In genomic region chr8:124758544-124758943, GRCm38 (mm10) we compare ENCODE assay signal across 9 mouse cellular contexts. TPM values are rescaled to one million over a fixed set of nuclear protein-coding genes. Genes with fewer than 3 reads are reported as not detected.
DNase-seq lines count a peak whose midpoint lies in the region; ATAC-seq lines count a peak whose summit lies in the region.
"Had no signal": no experiment of that assay in that cellular context is flagged by ENCODE, and none has a peak within 500 bp of the region (broad histone marks: within the 10 kb centered on the region; RNA-seq: fewer than 3 reads in every experiment).

No protein-coding gene starts in this region.

- 39% methylated on average over 3 of the region's 3 CpGs for WGBS in midbrain, embryonic 14.5 days
- WGBS in midbrain, embryonic 10.5 days = 31% methylated on average over 3 of the region's 3 CpGs
- WGBS in heart, embryonic 11.5 days (ENCODE audit: insufficient replicate concordance) = 48% methylated on average over 3 of the region's 3 CpGs

- no peak overlapping the region for H3K4me3 ChIP-seq in midbrain, embryonic 14.5 days (replicated peaks; ENCODE audit: low read depth, low read length)
- H3K4me3 ChIP-seq in midbrain, embryonic 10.5 days = no peak overlapping the region
- no peak overlapping the region for H3K4me3 ChIP-seq in heart, embryonic 11.5 days (ENCODE audit: low read depth, low read length)

- no peak overlapping the region for H3K4me2 ChIP-seq in midbrain, embryonic 14.5 days (ENCODE audit: low read length)
- no peak overlapping the region for H3K4me2 ChIP-seq in heart, embryonic 11.5 days

- ATAC-seq in midbrain, embryonic 14.5 days (ENCODE audit: low FRiP score, low TSS enrichment) = no peak
- ATAC-seq in heart, embryonic 11.5 days (replicated peaks; ENCODE audit: insufficient number of reproducible peaks, low FRiP score, low TSS enrichment) = no peak

- peak; percentile 73 to 76 for DNase-seq in cerebellum, postnatal 10 days
- no peak for DNase-seq in cerebellum, adult 9-11 months
- peak; percentile 42 for DNase-seq in midbrain, embryonic 14.5 days
- DNase-seq in midbrain, embryonic 10.5 days (ENCODE audit: low spot score) = no peak
- DNase-seq in induced T-regulatory cell, adult 2 months (ENCODE audit: low read depth) = peak; percentile 81
- DNase-seq in thymus, postnatal 10 days (ENCODE audit: low spot score in 2 of 2) = peak; percentile 23 to 57
- DNase-seq in frontal cortex, postnatal 36 days (ENCODE audit: low spot score in 2 of 2) = no peak

- H3K9me3 ChIP-seq in midbrain, embryonic 14.5 days (ENCODE audit: control insufficient read depth, low read length) = no peaks in the 10 kb centered on the region
- H3K9me3 ChIP-seq in midbrain, embryonic 10.5 days (replicated peaks) = no peaks in the 10 kb centered on the region
- no peaks in the 10 kb centered on the region for H3K9me3 ChIP-seq in heart, embryonic 11.5 days (replicated peaks; ENCODE audit: control insufficient read depth, low read length)

- H3K27ac ChIP-seq in midbrain, embryonic 14.5 days (replicated peaks; ENCODE audit: low read depth, low read length) = no peak overlapping the region
- H3K27ac ChIP-seq in midbrain, embryonic 10.5 days (replicated peaks) = no peak overlapping the region
- no peak overlapping the region for H3K27ac ChIP-seq in heart, embryonic 11.5 days (ENCODE audit: low read depth, low read length)
- H3K27ac ChIP-seq: macrophage had no signal

- H3K9ac ChIP-seq in midbrain, embryonic 14.5 days (replicated peaks; ENCODE audit: low read length) = no peak overlapping the region
- no peak overlapping the region for H3K9ac ChIP-seq in heart, embryonic 11.5 days (ENCODE audit: low read depth, low read length)

- H3K4me1 ChIP-seq in midbrain, embryonic 14.5 days (ENCODE audit: control insufficient read depth, insufficient read depth, low read length) = no peaks in the 10 kb centered on the region
- H3K4me1 ChIP-seq in midbrain, embryonic 10.5 days = peaks cover 19% of the 10 kb centered on the region
- no peaks in the 10 kb centered on the region for H3K4me1 ChIP-seq in heart, embryonic 11.5 days (ENCODE audit: control insufficient read depth, insufficient read depth, low read length)

- H3K27me3 ChIP-seq in midbrain, embryonic 14.5 days (ENCODE audit: control insufficient read depth, insufficient read depth, low read length) = no peaks in the 10 kb centered on the region
- peaks cover 24% of the 10 kb centered on the region for H3K27me3 ChIP-seq in midbrain, embryonic 10.5 days (ENCODE audit: low read depth, poor library complexity, severe bottlenecking)
- H3K27me3 ChIP-seq in heart, embryonic 11.5 days (ENCODE audit: control insufficient read depth, insufficient read depth, low read length) = no peaks in the 10 kb centered on the region

- H3K36me3 ChIP-seq in midbrain, embryonic 14.5 days (ENCODE audit: control insufficient read depth, insufficient read depth, low read length) = no peaks in the 10 kb centered on the region
- H3K36me3 ChIP-seq in midbrain, embryonic 10.5 days = no peaks in the 10 kb centered on the region
- H3K36me3 ChIP-seq in heart, embryonic 11.5 days (ENCODE audit: control insufficient read depth, insufficient read depth, low read length) = no peaks in the 10 kb centered on the region

RNA-seq across cellular contexts. Expression of gene Fam89a, which starts 6.9 kb away (rescaled TPM):
- 0.21 and 0.32 TPM in 2 replicates for polyA plus RNA-seq in midbrain, embryonic 14.5 days (2014; fragmentation: Nextera tagmentation; extraction: Ambion mirVana)
- polyA plus RNA-seq in midbrain, embryonic 10.5 days (2016; fragmentation: Nextera tagmentation; extraction: Ambion mirVana) = 1.7 and 2.0 TPM in 2 replicates
- polyA plus RNA-seq in heart, embryonic 11.5 days (2014; fragmentation: Nextera tagmentation; extraction: Ambion mirVana) = 2.4 and 3.1 TPM in 2 replicates
- polyA plus RNA-seq: macrophage had no signal

RNA-seq across cellular contexts. Expression of gene Trim67, which starts 34.3 kb away (rescaled TPM):
- 31.1 and 31.9 TPM in 2 replicates for polyA plus RNA-seq in midbrain, embryonic 14.5 days (2014; fragmentation: Nextera tagmentation; extraction: Ambion mirVana)
- 0.46 and 1.4 TPM in 2 replicates for polyA plus RNA-seq in midbrain, embryonic 10.5 days (2016; fragmentation: Nextera tagmentation; extraction: Ambion mirVana)
- 0.07 and 0.15 TPM in 2 replicates for polyA plus RNA-seq in heart, embryonic 11.5 days (2014; fragmentation: Nextera tagmentation; extraction: Ambion mirVana)
- polyA plus RNA-seq: macrophage had no signal

RNA-seq across cellular contexts. Expression of gene Arv1, which starts 36.6 kb away (rescaled TPM):
- polyA plus RNA-seq in midbrain, embryonic 14.5 days (2014; fragmentation: Nextera tagmentation; extraction: Ambion mirVana) = 36.1 and 39.0 TPM in 2 replicates
- 35.4 and 36.5 TPM in 2 replicates for polyA plus RNA-seq in midbrain, embryonic 10.5 days (2016; fragmentation: Nextera tagmentation; extraction: Ambion mirVana)
- 14.7 and 20.3 TPM in 2 replicates for polyA plus RNA-seq in heart, embryonic 11.5 days (2014; fragmentation: Nextera tagmentation; extraction: Ambion mirVana)

RNA-seq across cellular contexts. Expression of gene Ttc13, which starts 36.8 kb away (rescaled TPM):
- 56.3 and 70.9 TPM in 2 replicates for polyA plus RNA-seq in midbrain, embryonic 14.5 days (2014; fragmentation: Nextera tagmentation; extraction: Ambion mirVana)
- 53.3 and 56.0 TPM in 2 replicates for polyA plus RNA-seq in midbrain, embryonic 10.5 days (2016; fragmentation: Nextera tagmentation; extraction: Ambion mirVana)
- 39.1 and 41.4 TPM in 2 replicates for polyA plus RNA-seq in heart, embryonic 11.5 days (2014; fragmentation: Nextera tagmentation; extraction: Ambion mirVana)

Comparison
In these comparisons a context has a peak if more than half of its experiments do, and no peak if none do; other contexts are left out.
1. DNase-seq: peak in cerebellum, postnatal 10 days (2 of 2), midbrain, embryonic 14.5 days (single experiment), induced T-regulatory cell, adult 2 months (single experiment) and thymus, postnatal 10 days (2 of 2); none in cerebellum, adult 9-11 months (single experiment), midbrain, embryonic 10.5 days (single experiment) and frontal cortex, postnatal 36 days (0 of 2).
2. RNA of gene Trim67, which starts 34.3 kb away (polyA plus RNA-seq): 31.1 to 31.9 TPM in midbrain, embryonic 14.5 days; 0.46 to 1.4 TPM in midbrain, embryonic 10.5 days and 0.07 to 0.15 TPM in heart, embryonic 11.5 days; every median in the first group is over 10 times any median in the second.